Mouse (Mus musculus): Measurements from ENCODE around the gene Smg9.

DNA sequence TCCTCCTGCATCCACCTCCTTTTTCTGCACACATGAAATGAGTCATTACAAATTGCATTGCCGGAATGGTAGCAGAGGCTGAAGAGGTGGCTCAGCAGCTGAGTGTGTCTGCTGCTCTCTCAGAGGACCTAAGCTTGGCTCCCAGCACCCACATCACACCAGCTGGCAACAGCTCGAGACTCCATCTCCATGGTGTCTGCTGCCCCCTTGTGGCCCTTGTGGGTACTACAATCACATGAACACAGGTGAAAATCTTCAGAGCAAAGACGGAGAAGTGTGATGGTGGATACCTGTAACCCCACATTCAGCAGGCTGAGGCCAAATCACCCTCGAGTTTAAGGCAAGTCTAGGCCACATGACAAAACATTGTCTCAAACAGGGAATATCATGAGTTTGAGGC lies 41.5 kb upstream of the Smg9 start:
- TF ChIP-seq CTCF (conservative IDR thresholded peaks at IDR 0.05; ENCODE audit: insufficient read depth, insufficient read length, low read depth, low read length), result peak; percentile 33
- no peak for TF ChIP-seq POLR2A (IDR thresholded peaks at IDR 0.05; ENCODE audit: low read depth, low read length)
